Mouse (Mus musculus): Measurements from ENCODE around the gene Blzf1. TPM values are rescaled to one million over a fixed set of nuclear protein-coding genes. Genes with fewer than 3 reads are reported as not detected.

Gene Blzf1
- polyA plus RNA-seq, 1 experiment: 1.1 TPM

GRCm38 (mm10) chr1:164318474-164318873 is 11.2 kb upstream of the Blzf1 start:
- 37% methylated on average over 5 of the region's 5 CpGs for WGBS
- Histone ChIP-seq H3K4me3 (ENCODE audit: low read depth, low read length) (no peak overlapping the region), H3K27ac (ENCODE audit: insufficient read depth, low read depth, low read length) (peak overlapping the region; percentile 47; the same call in 1 of the 2 replicates), H3K36me3 (ENCODE audit: control insufficient read depth, insufficient read depth, low read length) (peaks cover 2% of the 10 kb centered on the region; the same call in 1 of the 2 replicates), H3K4me1 (ENCODE audit: control insufficient read depth, insufficient read depth, insufficient read length, low read length) (peaks cover 29% of the 10 kb centered on the region; the same call in 1 of the 2 replicates), H3K27me3 (ENCODE audit: control insufficient read depth, insufficient read depth, low read length) (no peaks in the 10 kb centered on the region)
- TF ChIP-seq POLR2A (IDR thresholded peaks at IDR 0.05; ENCODE audit: low read depth, low read length): no peak
- no peak for TF ChIP-seq CTCF (IDR thresholded peaks at IDR 0.05; ENCODE audit: extremely low read depth, insufficient read length, insufficient replicate concordance, low read depth, low read length)

- TF ChIP-seq CTCF (IDR thresholded peaks at IDR 0.05; ENCODE audit: extremely low read depth, insufficient read length, insufficient replicate concordance, low read depth, low read length): no peak
- TF ChIP-seq POLR2A (IDR thresholded peaks at IDR 0.05; ENCODE audit: low read depth, low read length): no peak
- H3K4me1 ChIP-seq (ENCODE audit: control insufficient read depth, insufficient read depth, insufficient read length, low read length): peaks cover 29% of the 10 kb centered on the region; the same call in 1 of the 2 replicates
- WGBS: 81% methylated on average over 9 of the region's 9 CpGs
- no peak overlapping the region for H3K27ac ChIP-seq (ENCODE audit: insufficient read depth, low read depth, low read length)
- no peaks in the 10 kb centered on the region for H3K27me3 ChIP-seq (ENCODE audit: control insufficient read depth, insufficient read depth, low read length)
- H3K4me3 ChIP-seq (ENCODE audit: low read depth, low read length): no peak overlapping the region
- peaks cover 4% of the 10 kb centered on the region; the same call in 1 of the 2 replicates for H3K36me3 ChIP-seq (ENCODE audit: control insufficient read depth, insufficient read depth, low read length)
These were observed 10.0 kb upstream of the Blzf1 start for GRCm38 (mm10) chr1:164317261-164317660.

GRCm38 (mm10) chr1:164316697-164317096 is 9.4 kb upstream of the Blzf1 start:
- no peak for TF ChIP-seq POLR2A (IDR thresholded peaks at IDR 0.05; ENCODE audit: low read depth, low read length)
- TF ChIP-seq CTCF (IDR thresholded peaks at IDR 0.05; ENCODE audit: extremely low read depth, insufficient read length, insufficient replicate concordance, low read depth, low read length): no peak
- no peak overlapping the region for H3K4me3 ChIP-seq (ENCODE audit: low read depth, low read length)
- H3K27me3 ChIP-seq (ENCODE audit: control insufficient read depth, insufficient read depth, low read length): no peaks in the 10 kb centered on the region
- 15% methylated on average over 3 of the region's 3 CpGs for WGBS
- H3K27ac ChIP-seq (ENCODE audit: insufficient read depth, low read depth, low read length): no peak overlapping the region
- peaks cover 24% of the 10 kb centered on the region; the same call in 1 of the 2 replicates for H3K4me1 ChIP-seq (ENCODE audit: control insufficient read depth, insufficient read depth, insufficient read length, low read length)
- H3K36me3 ChIP-seq (ENCODE audit: control insufficient read depth, insufficient read depth, low read length): peaks cover 4% of the 10 kb centered on the region

GRCm38 (mm10) chr1:164315266-164315665 is 8.0 kb upstream of the Blzf1 start:
- TF ChIP-seq POLR2A (IDR thresholded peaks at IDR 0.05; ENCODE audit: low read depth, low read length): no peak
- TF ChIP-seq CTCF (IDR thresholded peaks at IDR 0.05; ENCODE audit: extremely low read depth, insufficient read length, insufficient replicate concordance, low read depth, low read length): peak; percentile 74; the same call in 1 of the 2 replicates
- peaks cover 5% of the 10 kb centered on the region for H3K36me3 ChIP-seq (ENCODE audit: control insufficient read depth, insufficient read depth, low read length)
- WGBS: 86% methylated on average over 8 of the region's 8 CpGs
- no peaks in the 10 kb centered on the region for H3K27me3 ChIP-seq (ENCODE audit: control insufficient read depth, insufficient read depth, low read length)
- no peak overlapping the region for H3K27ac ChIP-seq (ENCODE audit: insufficient read depth, low read depth, low read length)
- H3K4me1 ChIP-seq (ENCODE audit: control insufficient read depth, insufficient read depth, insufficient read length, low read length): peaks cover 16% of the 10 kb centered on the region; the same call in 1 of the 2 replicates
- H3K4me3 ChIP-seq (ENCODE audit: low read depth, low read length): no peak overlapping the region

- Histone ChIP-seq H3K4me1 (ENCODE audit: control insufficient read depth, insufficient read depth, insufficient read length, low read length) (peaks cover 9% of the 10 kb centered on the region; the same call in 1 of the 2 replicates), H3K27ac (ENCODE audit: insufficient read depth, low read depth, low read length) (no peak overlapping the region), H3K36me3 (ENCODE audit: control insufficient read depth, insufficient read depth, low read length) (peaks cover 5% of the 10 kb centered on the region), H3K27me3 (ENCODE audit: control insufficient read depth, insufficient read depth, low read length) (no peaks in the 10 kb centered on the region), H3K4me3 (ENCODE audit: low read depth, low read length) (no peak overlapping the region)
- no peak for TF ChIP-seq CTCF (IDR thresholded peaks at IDR 0.05; ENCODE audit: extremely low read depth, insufficient read length, insufficient replicate concordance, low read depth, low read length)
- no peak for TF ChIP-seq POLR2A (IDR thresholded peaks at IDR 0.05; ENCODE audit: low read depth, low read length)
- 94% methylated on average over 5 of the region's 5 CpGs for WGBS
These were observed 6.8 kb upstream of the Blzf1 start for GRCm38 (mm10) chr1:164314085-164314484.

- Histone ChIP-seq H3K27ac (ENCODE audit: insufficient read depth, low read depth, low read length) (no peak overlapping the region), H3K4me1 (ENCODE audit: control insufficient read depth, insufficient read depth, insufficient read length, low read length) (no peaks in the 10 kb centered on the region), H3K27me3 (ENCODE audit: control insufficient read depth, insufficient read depth, low read length) (no peaks in the 10 kb centered on the region), H3K4me3 (ENCODE audit: low read depth, low read length) (peak overlapping the region; percentile 79), H3K36me3 (ENCODE audit: control insufficient read depth, insufficient read depth, low read length) (peaks cover 5% of the 10 kb centered on the region)
- 8% methylated on average over 10 of the region's 10 CpGs for WGBS
- TF ChIP-seq POLR2A (IDR thresholded peaks at IDR 0.05; ENCODE audit: low read depth, low read length) (no peak), CTCF (IDR thresholded peaks at IDR 0.05; ENCODE audit: extremely low read depth, insufficient read length, insufficient replicate concordance, low read depth, low read length) (no peak)
These were observed 633 bp upstream of the Blzf1 start for GRCm38 (mm10) chr1:164307922-164308321.

GRCm38 (mm10) chr1:164303821-164304220 is 3.5 kb downstream of the Blzf1 start, which contains the start of gene Nme7:
Gene Nme7 (plus strand): TSS chr1:164304121.
- WGBS: 88% methylated on average over 5 of the region's 5 CpGs
- Histone ChIP-seq H3K36me3 (ENCODE audit: control insufficient read depth, insufficient read depth, low read length) (peaks cover 30% of the 10 kb centered on the region), H3K27me3 (ENCODE audit: control insufficient read depth, insufficient read depth, low read length) (no peaks in the 10 kb centered on the region), H3K4me1 (ENCODE audit: control insufficient read depth, insufficient read depth, insufficient read length, low read length) (no peaks in the 10 kb centered on the region), H3K4me3 (ENCODE audit: low read depth, low read length) (no peak within 1 kb of the TSS), H3K27ac (ENCODE audit: insufficient read depth, low read depth, low read length) (no peak within 1 kb of the TSS)
- TF ChIP-seq CTCF (IDR thresholded peaks at IDR 0.05; ENCODE audit: extremely low read depth, insufficient read length, insufficient replicate concordance, low read depth, low read length) (no peak), POLR2A (IDR thresholded peaks at IDR 0.05; ENCODE audit: low read depth, low read length) (no peak)
